Mouse (Mus musculus): ENCODE data around the gene Mybl2. TPM values are rescaled to one million over a fixed set of nuclear protein-coding genes. Genes with fewer than 3 reads are reported as not detected.

Gene Mybl2
- 3.9 TPM for polyA plus RNA-seq (2017; shearing (Covaris generic))

DNA sequence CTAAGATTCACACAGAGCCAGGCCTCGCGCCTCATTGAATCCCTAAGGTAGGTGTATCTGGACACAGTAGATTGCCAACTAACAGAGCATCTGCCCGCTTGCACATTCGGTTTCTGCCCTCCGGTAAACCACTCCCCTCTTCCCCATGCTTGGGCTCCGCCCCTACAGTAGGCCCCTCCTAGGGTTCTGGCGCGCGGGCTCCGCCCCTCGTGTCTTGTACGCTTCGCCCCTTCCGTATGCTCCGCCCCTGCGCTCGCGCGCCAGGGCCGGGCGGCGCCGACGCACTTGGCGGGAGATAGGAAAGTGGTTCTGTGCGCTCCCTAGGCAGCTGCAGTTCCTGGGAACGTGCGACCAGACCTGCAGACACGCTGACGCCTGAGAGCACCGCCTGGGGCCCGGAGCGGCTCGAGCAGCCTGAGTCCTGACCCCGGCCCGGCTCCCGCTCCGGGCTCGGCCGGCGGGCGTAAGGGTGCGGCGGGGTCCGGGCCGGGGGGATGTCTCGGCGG lies at the start of gene Mybl2:
Gene Mybl2, plus strand, starts transcription at position 353 of the 506 bp plus-strand sequence.

GRCm38 (mm10) chr2:163016916-163017743 lies 37.4 kb upstream of the Mybl2 start, which contains the start of gene Ift52:
Gene Ift52, plus strand, starts transcription at chr2:163017354.

GRCm38 (mm10) chr2:163087728-163088127 lies 33.2 kb downstream of the Mybl2 start, which contains the start of gene Gtsf1l:
Gene Gtsf1l, minus strand, starts transcription at chr2:163087855.

Other genes starting within 250 kb of the Mybl2 start
- 74.6 TPM for gene Srsf6, start 123.2 kb upstream of the Mybl2 start, polyA plus RNA-seq (2017; shearing (Covaris generic))
- gene L3mbtl1, start 111.2 kb upstream of the Mybl2 start, polyA plus RNA-seq (2017; shearing (Covaris generic)) = 0.66 TPM
- gene Sgk2, start 67.4 kb upstream of the Mybl2 start, polyA plus RNA-seq (2017; shearing (Covaris generic)) = 0.33 TPM
- gene Ift52, start 37.3 kb upstream of the Mybl2 start, polyA plus RNA-seq (2017; shearing (Covaris generic)) = 31.1 TPM
- gene Gtsf1l, start 33.2 kb downstream of the Mybl2 start, polyA plus RNA-seq (2017; shearing (Covaris generic)) = not detected
- 9.3 TPM for gene Tox2, start 148.4 kb downstream of the Mybl2 start, polyA plus RNA-seq (2017; shearing (Covaris generic))